Mouse (Mus musculus): ENCODE measurements around the gene Olfr281. TPM values are rescaled to one million over a fixed set of nuclear protein-coding genes. Genes with fewer than 3 reads are reported as not detected.

Olfr281 gene
- polyA plus RNA-seq (2014; fragmentation: Illumina TruSeq; extraction: RNeasy Lipid Tissue Mini Kit (QIAGEN cat#74804); ENCODE audit: low read depth, low replicate concordance) = not detected

DNA sequence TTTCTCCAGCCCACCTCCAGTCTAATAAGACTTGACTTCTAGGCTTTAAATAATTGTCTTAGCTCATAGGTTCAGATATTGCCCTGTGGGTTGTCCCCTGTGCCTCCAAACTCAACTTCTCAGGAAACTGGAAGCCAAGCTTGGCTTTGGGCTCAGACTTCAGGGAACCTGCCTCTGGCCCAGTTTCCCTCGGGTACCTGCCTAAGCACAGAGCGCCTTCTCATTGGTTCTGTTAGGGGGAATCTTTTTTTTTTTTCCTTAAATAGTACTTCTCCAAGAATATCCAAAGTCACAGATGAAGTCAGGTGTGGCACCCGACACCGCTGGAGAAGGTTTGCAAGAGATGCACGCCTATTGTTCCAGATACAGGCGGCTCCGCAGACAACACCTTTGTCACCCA lies at the start of gene Olfr281:
Olfr281 (plus strand) TSS at position 301 of the 400 bp plus-strand sequence.

DNA sequence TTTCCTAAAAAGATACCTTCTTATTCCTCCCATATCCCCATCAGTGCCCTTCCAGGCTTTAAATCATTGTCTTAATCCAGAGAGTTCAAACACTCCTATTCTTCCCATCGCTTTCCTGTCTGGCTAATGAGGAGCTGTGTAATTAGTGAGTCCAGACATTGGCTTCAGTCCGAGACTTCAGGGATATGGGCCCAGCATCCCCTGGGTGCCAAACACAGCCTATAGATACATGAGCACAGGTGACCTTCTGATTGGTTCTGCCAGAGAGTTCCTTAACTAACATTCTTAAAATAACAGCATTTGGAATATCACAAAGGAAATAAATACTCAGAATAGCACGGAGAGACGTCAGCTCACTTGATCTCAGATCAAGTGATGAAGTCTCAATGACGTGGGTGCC lies 21.5 kb upstream of the Olfr281 start, which contains the start of gene Olfr282:
Olfr282 (plus strand) TSS at position 301 of the 400 bp plus-strand sequence.

DNA sequence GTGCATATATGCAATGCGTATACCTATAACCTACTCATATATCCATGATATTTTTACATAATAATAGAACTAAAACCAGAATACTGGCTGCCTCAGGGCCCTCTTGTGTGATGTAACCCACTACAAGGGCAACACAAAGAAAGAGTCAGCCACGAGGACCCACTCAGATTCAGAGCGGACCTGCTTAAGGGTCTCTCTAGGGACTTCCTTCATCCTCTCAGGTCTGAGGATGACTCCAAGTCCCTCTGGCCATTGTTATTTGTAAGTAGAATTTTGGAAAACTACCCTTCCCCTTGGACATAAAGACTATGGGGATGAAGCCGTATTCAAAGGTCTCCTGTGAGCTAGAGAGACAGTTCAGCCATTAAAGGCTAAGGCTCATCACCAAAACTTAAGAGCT lies 17.2 kb downstream of the Olfr281 start, which contains the start of gene OR5BS1P:
OR5BS1P (plus strand) TSS at position 301 of the 400 bp plus-strand sequence.

DNA sequence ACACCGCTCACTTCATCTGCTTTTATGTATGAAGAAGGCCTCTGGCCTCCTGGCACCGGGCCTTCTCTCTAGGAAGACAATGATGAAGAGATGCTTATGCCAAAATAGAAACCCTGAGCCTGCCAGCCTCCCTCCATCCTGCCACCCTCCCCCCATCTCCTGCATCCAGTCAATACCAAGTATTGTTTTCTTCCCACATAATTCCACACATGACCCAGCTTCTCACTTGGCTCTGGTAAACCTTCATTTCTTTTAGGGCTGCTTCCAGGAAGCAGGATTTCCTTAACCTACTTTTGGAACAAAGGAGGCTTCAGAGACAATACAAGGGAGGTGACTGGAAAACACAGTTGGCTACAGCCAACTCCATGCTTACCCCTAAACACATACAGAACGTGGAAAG lies 30.3 kb downstream of the Olfr281 start, which contains the start of gene Lalba:
Lalba (minus strand) TSS at position 21 of the 400 bp plus-strand sequence.

DNA sequence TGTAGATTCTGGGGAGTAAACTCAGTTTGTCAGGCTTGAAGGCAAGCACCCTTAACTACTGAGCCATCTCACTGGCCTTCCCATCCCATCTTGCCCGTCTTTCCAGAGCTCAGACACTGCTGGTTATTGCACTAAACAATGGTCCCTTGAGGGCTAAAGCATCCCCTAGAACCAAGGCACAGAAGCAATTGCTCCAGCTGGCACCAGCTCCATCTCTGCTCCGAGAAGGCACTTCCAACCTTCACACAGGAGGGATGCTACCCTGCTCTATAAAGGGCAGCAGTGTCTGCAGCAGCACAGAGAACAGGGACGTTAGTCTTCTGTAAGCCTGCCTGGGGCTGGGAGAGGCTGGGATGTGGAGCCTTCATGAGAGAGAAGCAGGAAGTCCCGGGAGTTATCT lies 39.7 kb downstream of the Olfr281 start, which contains the start of gene Olfr279:
Olfr279 (plus strand) TSS at position 301 of the 400 bp plus-strand sequence.

Other genes starting within 250 kb of the Olfr281 start
- gene Gm44579, start 231.6 kb upstream of the Olfr281 start, polyA plus RNA-seq (2014; fragmentation: Illumina TruSeq; extraction: RNeasy Lipid Tissue Mini Kit (QIAGEN cat#74804); ENCODE audit: low read depth, low replicate concordance) = not detected
- not detected for gene Olfr287, start 231.5 kb upstream of the Olfr281 start, polyA plus RNA-seq (2014; fragmentation: Illumina TruSeq; extraction: RNeasy Lipid Tissue Mini Kit (QIAGEN cat#74804); ENCODE audit: low read depth, low replicate concordance)
- gene Olfr286, start 218.1 kb upstream of the Olfr281 start, polyA plus RNA-seq (2014; fragmentation: Illumina TruSeq; extraction: RNeasy Lipid Tissue Mini Kit (QIAGEN cat#74804); ENCODE audit: low read depth, low replicate concordance) = not detected
- gene H1fnt, start 195.3 kb upstream of the Olfr281 start, polyA plus RNA-seq (2014; fragmentation: Illumina TruSeq; extraction: RNeasy Lipid Tissue Mini Kit (QIAGEN cat#74804); ENCODE audit: low read depth, low replicate concordance) = 15.9 TPM
- 3.6 TPM for gene Zfp641, start 156.4 kb upstream of the Olfr281 start, polyA plus RNA-seq (2014; fragmentation: Illumina TruSeq; extraction: RNeasy Lipid Tissue Mini Kit (QIAGEN cat#74804); ENCODE audit: low read depth, low replicate concordance)
- not detected for gene Olfr285, start 135.2 kb upstream of the Olfr281 start, polyA plus RNA-seq (2014; fragmentation: Illumina TruSeq; extraction: RNeasy Lipid Tissue Mini Kit (QIAGEN cat#74804); ENCODE audit: low read depth, low replicate concordance)
- gene Olfr284, start 111.6 kb upstream of the Olfr281 start, polyA plus RNA-seq (2014; fragmentation: Illumina TruSeq; extraction: RNeasy Lipid Tissue Mini Kit (QIAGEN cat#74804); ENCODE audit: low read depth, low replicate concordance) = not detected
- gene Olfr283, start 71.6 kb upstream of the Olfr281 start, polyA plus RNA-seq (2014; fragmentation: Illumina TruSeq; extraction: RNeasy Lipid Tissue Mini Kit (QIAGEN cat#74804); ENCODE audit: low read depth, low replicate concordance) = not detected
- not detected for gene Olfr282, start 21.4 kb upstream of the Olfr281 start, polyA plus RNA-seq (2014; fragmentation: Illumina TruSeq; extraction: RNeasy Lipid Tissue Mini Kit (QIAGEN cat#74804); ENCODE audit: low read depth, low replicate concordance)
- gene OR5BS1P, start 17.3 kb downstream of the Olfr281 start, polyA plus RNA-seq (2014; fragmentation: Illumina TruSeq; extraction: RNeasy Lipid Tissue Mini Kit (QIAGEN cat#74804); ENCODE audit: low read depth, low replicate concordance) = not detected
- gene Lalba, start 30.1 kb downstream of the Olfr281 start, polyA plus RNA-seq (2014; fragmentation: Illumina TruSeq; extraction: RNeasy Lipid Tissue Mini Kit (QIAGEN cat#74804); ENCODE audit: low read depth, low replicate concordance) = not detected
- not detected for gene Olfr279, start 39.8 kb downstream of the Olfr281 start, polyA plus RNA-seq (2014; fragmentation: Illumina TruSeq; extraction: RNeasy Lipid Tissue Mini Kit (QIAGEN cat#74804); ENCODE audit: low read depth, low replicate concordance)
- 45.0 TPM for gene Kansl2, start 81.7 kb downstream of the Olfr281 start, polyA plus RNA-seq (2014; fragmentation: Illumina TruSeq; extraction: RNeasy Lipid Tissue Mini Kit (QIAGEN cat#74804); ENCODE audit: low read depth, low replicate concordance)
- 22.9 TPM for gene Ccnt1, start 118.3 kb downstream of the Olfr281 start, polyA plus RNA-seq (2014; fragmentation: Illumina TruSeq; extraction: RNeasy Lipid Tissue Mini Kit (QIAGEN cat#74804); ENCODE audit: low read depth, low replicate concordance)
- gene 4930415O20Rik, start 118.4 kb downstream of the Olfr281 start, polyA plus RNA-seq (2014; fragmentation: Illumina TruSeq; extraction: RNeasy Lipid Tissue Mini Kit (QIAGEN cat#74804); ENCODE audit: low read depth, low replicate concordance) = 1.9 TPM
- 87.3 TPM for gene Adcy6, start 157.5 kb downstream of the Olfr281 start, polyA plus RNA-seq (2014; fragmentation: Illumina TruSeq; extraction: RNeasy Lipid Tissue Mini Kit (QIAGEN cat#74804); ENCODE audit: low read depth, low replicate concordance)
- gene Cacnb3, start 178.3 kb downstream of the Olfr281 start, polyA plus RNA-seq (2014; fragmentation: Illumina TruSeq; extraction: RNeasy Lipid Tissue Mini Kit (QIAGEN cat#74804); ENCODE audit: low read depth, low replicate concordance) = 7.3 TPM
- 45.2 TPM for gene Ddx23, start 210.3 kb downstream of the Olfr281 start, polyA plus RNA-seq (2014; fragmentation: Illumina TruSeq; extraction: RNeasy Lipid Tissue Mini Kit (QIAGEN cat#74804); ENCODE audit: low read depth, low replicate concordance)
- gene Rnd1, start 224.9 kb downstream of the Olfr281 start, polyA plus RNA-seq (2014; fragmentation: Illumina TruSeq; extraction: RNeasy Lipid Tissue Mini Kit (QIAGEN cat#74804); ENCODE audit: low read depth, low replicate concordance) = 1.3 TPM